Mouse (Mus musculus): ENCODE measurements around the gene Dand5. TPM values are rescaled to one million over a fixed set of nuclear protein-coding genes. Genes with fewer than 3 reads are reported as not detected.

Dand5 gene
- 5.2 and 5.4 TPM in 2 replicates for polyA plus RNA-seq (2014; fragmentation: Nextera tagmentation; extraction: Ambion mirVana)

GRCm38 (mm10) chr8:84822723-84823122 is at the start of gene Dand5:
TSS of gene Dand5 (minus strand) at chr8:84822823.
- no peak within 1 kb of the TSS for H3K4me3 ChIP-seq (ENCODE audit: low read depth, low read length)

DNA sequence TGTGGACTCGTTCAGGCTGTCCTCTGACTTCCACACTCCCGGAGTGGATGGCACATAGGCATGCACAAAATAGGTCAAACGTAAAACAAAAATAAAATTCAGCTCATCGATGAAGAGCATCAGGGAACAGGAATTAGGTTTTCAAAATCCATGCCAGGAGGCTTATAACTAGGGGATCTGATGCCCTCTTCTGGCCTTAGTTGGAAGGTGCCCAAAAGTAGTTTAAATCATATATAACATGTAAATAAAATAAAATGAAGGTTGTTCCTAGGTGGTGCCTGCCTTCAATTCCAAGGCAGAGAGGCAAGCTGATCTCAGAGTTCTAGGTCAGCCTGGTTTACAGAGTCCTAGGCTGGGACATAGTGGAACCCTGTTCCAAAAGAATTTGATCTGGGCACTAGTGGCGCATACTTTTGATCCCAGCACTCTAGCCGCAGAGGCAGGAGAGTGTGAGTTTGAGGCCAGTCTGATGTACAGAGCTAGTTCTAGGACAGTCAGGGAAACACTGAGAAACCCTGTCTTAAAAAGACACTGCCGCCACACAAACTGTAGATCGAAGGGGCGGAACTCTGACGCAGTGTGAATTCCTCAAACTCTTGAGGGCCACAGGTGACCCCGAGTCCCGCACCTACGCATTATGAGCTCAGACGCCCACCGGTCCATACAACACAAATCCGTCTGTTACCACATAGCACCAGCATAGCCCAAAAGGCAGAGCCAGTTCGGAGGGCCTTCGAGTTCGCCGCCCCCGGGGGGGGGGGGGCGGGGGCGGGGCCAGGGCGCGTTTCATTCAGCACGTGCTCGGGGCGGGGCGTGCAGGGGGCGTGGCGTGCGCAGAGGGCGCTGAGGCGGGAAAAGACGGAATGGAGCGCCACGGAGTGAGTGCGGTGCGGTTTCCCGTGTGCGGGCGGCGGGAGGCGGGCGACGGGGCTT is 49.0 kb upstream of the Dand5 start, which contains the start of gene Syce2:
Gene Syce2 (plus strand): TSS at position 736 of the 933 bp plus-strand sequence.
- Histone ChIP-seq H3K4me1 (replicated peaks; ENCODE audit: control insufficient read depth, insufficient read depth, low read length) (peaks cover 13% of the 10 kb centered on the region), H3K4me3 (ENCODE audit: low read depth, low read length) (peak within 1 kb of the TSS; percentile 43), H3K36me3 (ENCODE audit: control insufficient read depth, insufficient read depth, low read length) (peaks cover 26% of the 10 kb centered on the region), H3K27ac (ENCODE audit: low read depth) (no peak within 1 kb of the TSS), H3K9ac (ENCODE audit: low read length) (peak within 1 kb of the TSS; percentile 46), H3K27me3 (replicated peaks; ENCODE audit: control insufficient read depth, insufficient read depth, low read length) (no peaks in the 10 kb centered on the region), H3K9me3 (ENCODE audit: control insufficient read depth, low read length) (no peaks in the 10 kb centered on the region), H3K4me2 (ENCODE audit: low read length) (peak within 1 kb of the TSS; percentile 84)
- DNase-seq (ENCODE audit: low spot score) (peak; percentile 92), ATAC-seq (replicated peaks; ENCODE audit: low FRiP score, low TSS enrichment, low read depth) (peak; percentile 69)
- WGBS, result 16% methylated on average over 36 of the region's 46 CpGs

More at GRCm38 (mm10) chr8:84822723-84823122, at the start of gene Dand5:
- H3K4me2 ChIP-seq (ENCODE audit: low read length), result peak within 1 kb of the TSS; percentile 39
- WGBS, result 18% methylated on average over 3 of the region's 3 CpGs
- no peaks in the 10 kb centered on the region for H3K36me3 ChIP-seq (ENCODE audit: control insufficient read depth, insufficient read depth, low read length)
- peaks cover 15% of the 10 kb centered on the region for H3K4me1 ChIP-seq (replicated peaks; ENCODE audit: control insufficient read depth, insufficient read depth, low read length)
- DNase-seq (ENCODE audit: low spot score), result no peak
- H3K27ac ChIP-seq (ENCODE audit: low read depth), result peak within 1 kb of the TSS; percentile 43; the same call in 1 of the 2 replicates
- ATAC-seq (replicated peaks; ENCODE audit: low FRiP score, low TSS enrichment, low read depth), result no peak
- no peaks in the 10 kb centered on the region for H3K27me3 ChIP-seq (replicated peaks; ENCODE audit: control insufficient read depth, insufficient read depth, low read length)
- no peak within 1 kb of the TSS for H3K9ac ChIP-seq (ENCODE audit: low read length)
- no peaks in the 10 kb centered on the region for H3K9me3 ChIP-seq (ENCODE audit: control insufficient read depth, low read length)

DNA sequence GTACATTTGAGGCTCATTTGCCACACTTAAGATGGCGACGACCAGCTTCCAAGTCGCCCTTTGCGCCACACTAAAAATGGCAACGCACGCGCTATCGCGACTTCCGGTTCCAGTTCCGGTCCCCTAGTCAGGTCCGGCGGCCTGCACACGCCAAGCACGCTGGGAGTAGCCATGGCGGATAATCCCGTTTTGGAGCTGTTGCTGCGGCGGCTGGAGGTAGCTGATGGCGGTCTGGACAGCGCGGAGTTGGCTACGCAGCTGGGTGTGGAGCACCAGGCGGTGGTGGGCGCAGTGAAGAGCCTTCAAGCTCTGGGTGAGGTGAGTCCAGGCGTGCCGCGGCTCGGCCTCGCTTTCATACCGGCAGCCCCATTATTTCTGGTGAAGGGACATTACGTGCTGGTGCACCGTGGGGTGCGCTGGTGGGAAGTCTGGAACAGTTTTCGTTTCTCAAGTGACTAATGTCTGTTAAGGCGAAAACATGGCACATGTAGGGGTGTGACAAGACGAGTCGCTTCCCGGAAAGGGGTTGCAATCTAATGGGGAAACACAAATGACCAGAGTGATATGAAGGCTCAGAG is 34.3 kb upstream of the Dand5 start, which contains the start of gene Farsa:
Gene Farsa (plus strand): TSS at position 126 of the 578 bp plus-strand sequence.
- under 1% methylated on average over 39 of the region's 39 CpGs for WGBS
- Histone ChIP-seq H3K27me3 (replicated peaks; ENCODE audit: control insufficient read depth, insufficient read depth, low read length) (no peaks in the 10 kb centered on the region), H3K4me2 (ENCODE audit: low read length) (peak within 1 kb of the TSS; percentile 84), H3K9me3 (ENCODE audit: control insufficient read depth, low read length) (no peaks in the 10 kb centered on the region), H3K4me1 (replicated peaks; ENCODE audit: control insufficient read depth, insufficient read depth, low read length) (peaks cover 10% of the 10 kb centered on the region), H3K27ac (ENCODE audit: low read depth) (peak within 1 kb of the TSS; percentile 77), H3K36me3 (ENCODE audit: control insufficient read depth, insufficient read depth, low read length) (peaks cover 29% of the 10 kb centered on the region), H3K9ac (ENCODE audit: low read length) (peak within 1 kb of the TSS; percentile 89), H3K4me3 (ENCODE audit: low read depth, low read length) (peak within 1 kb of the TSS; percentile 99)
- DNase-seq (ENCODE audit: low spot score) (peak; percentile 93), ATAC-seq (replicated peaks; ENCODE audit: low FRiP score, low TSS enrichment, low read depth) (peak; percentile 89)

DNA sequence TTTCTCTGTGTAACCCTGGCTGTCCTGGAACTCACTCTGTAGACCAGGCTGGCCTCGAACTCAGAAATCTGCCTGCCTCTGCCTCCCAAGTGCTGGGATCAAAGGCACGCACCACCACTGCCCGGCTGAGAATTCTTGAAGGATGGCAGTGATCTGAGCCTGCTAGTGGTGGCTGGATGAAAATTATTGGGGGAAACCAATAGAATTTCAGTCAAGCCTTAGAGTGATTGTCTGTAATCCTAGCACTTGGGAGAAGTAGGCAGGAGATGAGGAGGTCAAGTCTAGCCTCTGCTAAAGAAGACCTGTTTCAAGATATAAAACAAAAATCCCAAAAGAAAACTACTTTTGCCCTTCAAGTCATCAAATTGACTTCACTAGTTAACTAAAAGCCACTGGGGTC is 33.8 kb upstream of the Dand5 start:
- H3K4me2 ChIP-seq (ENCODE audit: low read length), result no peak overlapping the region
- WGBS, result 89% methylated on average over 3 of the region's 3 CpGs
- peaks cover 10% of the 10 kb centered on the region for H3K4me1 ChIP-seq (replicated peaks; ENCODE audit: control insufficient read depth, insufficient read depth, low read length)
- DNase-seq (ENCODE audit: low spot score) (no peak), ATAC-seq (replicated peaks; ENCODE audit: low FRiP score, low TSS enrichment, low read depth) (peak; percentile 33; the same call in 1 of the 2 replicates)
- peak overlapping the region; percentile 99; the same call in 1 of the 2 replicates for H3K4me3 ChIP-seq (ENCODE audit: low read depth, low read length)
- no peak overlapping the region for H3K9ac ChIP-seq (ENCODE audit: low read length)
- no peak overlapping the region for H3K27ac ChIP-seq (ENCODE audit: low read depth)
- H3K27me3 ChIP-seq (replicated peaks; ENCODE audit: control insufficient read depth, insufficient read depth, low read length), result no peaks in the 10 kb centered on the region
- no peaks in the 10 kb centered on the region for H3K9me3 ChIP-seq (ENCODE audit: control insufficient read depth, low read length)
- peaks cover 24% of the 10 kb centered on the region for H3K36me3 ChIP-seq (ENCODE audit: control insufficient read depth, insufficient read depth, low read length)

GRCm38 (mm10) chr8:84847684-84848435 is 25.2 kb upstream of the Dand5 start:
- H3K4me1 ChIP-seq (replicated peaks; ENCODE audit: control insufficient read depth, insufficient read depth, low read length), result peaks cover 33% of the 10 kb centered on the region
- WGBS, result 43% methylated on average over 6 of the region's 6 CpGs
- peak overlapping the region; percentile 99 for H3K4me3 ChIP-seq (ENCODE audit: low read depth, low read length)
- H3K9ac ChIP-seq (ENCODE audit: low read length), result peak overlapping the region; percentile 80
- H3K4me2 ChIP-seq (ENCODE audit: low read length), result peak overlapping the region; percentile 73
- H3K9me3 ChIP-seq (ENCODE audit: control insufficient read depth, low read length), result no peaks in the 10 kb centered on the region
- peaks cover 28% of the 10 kb centered on the region for H3K36me3 ChIP-seq (ENCODE audit: control insufficient read depth, insufficient read depth, low read length)
- no peak for ATAC-seq (replicated peaks; ENCODE audit: low FRiP score, low TSS enrichment, low read depth)
- no peak for DNase-seq (ENCODE audit: low spot score)
- H3K27me3 ChIP-seq (replicated peaks; ENCODE audit: control insufficient read depth, insufficient read depth, low read length), result no peaks in the 10 kb centered on the region
- H3K27ac ChIP-seq (ENCODE audit: low read depth), result peak overlapping the region; percentile 89

DNA sequence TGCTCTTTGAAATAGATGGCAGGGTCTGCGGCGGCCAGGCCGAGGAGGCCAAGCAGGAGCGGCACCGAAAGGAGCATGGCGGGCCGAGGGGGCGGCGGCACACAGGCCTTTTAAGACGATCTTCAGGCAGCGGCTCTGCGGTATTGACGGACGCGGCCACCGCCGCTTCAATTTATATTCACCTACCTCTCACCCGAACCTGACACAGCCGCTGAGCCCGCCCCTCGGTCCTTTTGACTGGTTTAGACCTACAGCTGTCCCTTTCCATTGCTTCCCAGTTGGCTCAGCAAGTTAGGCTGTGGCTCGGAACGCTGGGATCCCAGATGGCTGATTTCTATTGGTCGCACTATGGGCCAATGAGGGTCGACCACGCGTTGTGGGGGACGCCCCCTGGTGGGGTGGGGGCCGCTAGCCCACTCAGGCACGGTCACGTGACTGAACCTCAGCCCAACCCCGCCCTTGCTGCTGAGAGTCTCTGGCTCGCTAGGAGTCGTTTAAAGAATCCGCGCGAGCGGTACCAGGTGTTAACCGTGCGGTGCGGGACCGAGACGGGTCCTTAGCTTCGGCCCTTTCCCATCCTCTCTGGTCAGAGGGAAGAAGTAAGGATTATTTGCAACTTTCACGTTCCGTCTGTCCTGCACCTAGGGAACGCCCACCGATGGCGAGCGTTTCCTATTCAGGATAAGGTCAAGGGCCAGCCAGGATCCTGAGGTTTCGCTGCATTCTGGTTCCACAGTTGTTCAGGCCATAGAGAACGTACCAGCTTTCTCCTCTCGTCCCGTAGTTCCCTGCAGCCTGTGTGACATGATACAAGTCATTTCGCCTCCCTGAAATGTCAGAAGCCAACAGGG is 24.3 kb upstream of the Dand5 start, which contains the start of gene Calr:
Gene Calr (minus strand): TSS at position 213 of the 851 bp plus-strand sequence.
- peak within 1 kb of the TSS; percentile 99 for H3K9ac ChIP-seq (ENCODE audit: low read length)
- H3K4me1 ChIP-seq (replicated peaks; ENCODE audit: control insufficient read depth, insufficient read depth, low read length), result peaks cover 33% of the 10 kb centered on the region
- H3K27ac ChIP-seq (ENCODE audit: low read depth), result peak within 1 kb of the TSS; percentile 89
- H3K9me3 ChIP-seq (ENCODE audit: control insufficient read depth, low read length), result no peaks in the 10 kb centered on the region
- no peaks in the 10 kb centered on the region for H3K27me3 ChIP-seq (replicated peaks; ENCODE audit: control insufficient read depth, insufficient read depth, low read length)
- WGBS, result under 1% methylated on average over 55 of the region's 55 CpGs
- peak within 1 kb of the TSS; percentile 73 for H3K4me2 ChIP-seq (ENCODE audit: low read length)
- peak; percentile 100 for ATAC-seq (replicated peaks; ENCODE audit: low FRiP score, low TSS enrichment, low read depth)
- peak; percentile 99 for DNase-seq (ENCODE audit: low spot score)
- H3K36me3 ChIP-seq (ENCODE audit: control insufficient read depth, insufficient read depth, low read length), result peaks cover 37% of the 10 kb centered on the region
- peak within 1 kb of the TSS; percentile 99 for H3K4me3 ChIP-seq (ENCODE audit: low read depth, low read length)

- Histone ChIP-seq H3K9me3 (ENCODE audit: control insufficient read depth, low read length) (no peaks in the 10 kb centered on the region), H3K4me3 (ENCODE audit: low read depth, low read length) (peak overlapping the region; percentile 99)
Measured at GRCm38 (mm10) chr8:84846094-84846721, 23.6 kb upstream of the Dand5 start.

More at GRCm38 (mm10) chr8:84846094-84846721, 23.6 kb upstream of the Dand5 start:
- ATAC-seq (replicated peaks; ENCODE audit: low FRiP score, low TSS enrichment, low read depth), result no peak
- Histone ChIP-seq H3K4me1 (replicated peaks; ENCODE audit: control insufficient read depth, insufficient read depth, low read length) (peaks cover 33% of the 10 kb centered on the region), H3K27ac (ENCODE audit: low read depth) (peak overlapping the region; percentile 79), H3K4me2 (ENCODE audit: low read length) (peak overlapping the region; percentile 73), H3K9ac (ENCODE audit: low read length) (peak overlapping the region; percentile 99), H3K36me3 (ENCODE audit: control insufficient read depth, insufficient read depth, low read length) (peaks cover 45% of the 10 kb centered on the region), H3K27me3 (replicated peaks; ENCODE audit: control insufficient read depth, insufficient read depth, low read length) (no peaks in the 10 kb centered on the region)
- WGBS, result under 1% methylated on average over 30 of the region's 30 CpGs
- no peak for DNase-seq (ENCODE audit: low spot score)

All from intestine, embryonic 14.5 days (tissue).